Mouse (Mus musculus) ovary, adult 18-20 months (tissue): ENCODE results near the gene Nfkb1.

Source experiments
- DNase-seq: peaks from one replicate; pipeline ENCODE4 v3.0.0; 2022; ENCODE audit warnings: low spot score, mixed read lengths

The Nfkb1 gene

GRCm38 (mm10) chr3:135670869-135671268, 20.5 kb downstream of the Nfkb1 start:
- DNase-seq: no peak

- no peak for DNase-seq
These were observed 24.3 kb downstream of the Nfkb1 start for GRCm38 (mm10) chr3:135667084-135667483.

DNA sequence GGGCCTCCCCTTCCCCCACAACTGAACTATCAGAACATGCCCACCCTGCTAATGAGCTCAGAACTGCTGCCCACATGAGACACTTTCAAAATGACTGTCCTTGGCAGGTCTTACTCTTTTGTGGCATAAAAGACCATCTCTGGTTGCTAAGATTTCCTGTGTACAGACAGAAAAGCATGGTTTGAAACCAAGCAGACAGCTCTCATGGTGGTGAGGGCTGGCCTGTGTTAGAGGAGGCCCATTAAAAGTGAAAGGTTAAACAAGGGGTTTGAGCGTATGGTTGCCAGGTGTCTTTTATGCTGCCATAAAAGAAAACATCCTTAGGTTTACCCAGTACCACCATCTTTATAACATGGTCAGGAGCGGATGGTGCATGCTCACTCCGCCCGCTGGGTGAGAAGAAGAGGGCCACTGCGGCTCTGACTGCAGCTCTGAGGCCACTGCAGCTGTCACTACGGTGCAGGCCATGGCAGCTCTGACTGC, 25.5 kb downstream of the Nfkb1 start:
- no peak for DNase-seq

GRCm38 (mm10) chr3:135662139-135662864, 29.0 kb downstream of the Nfkb1 start:
- DNase-seq: no peak

GRCm38 (mm10) chr3:135661707-135662106, 29.6 kb downstream of the Nfkb1 start:
- DNase-seq: no peak

GRCm38 (mm10) chr3:135658540-135659097, 32.7 kb downstream of the Nfkb1 start:
- no peak for DNase-seq

GRCm38 (mm10) chr3:135656156-135656555, 35.2 kb downstream of the Nfkb1 start:
- DNase-seq: no peak

DNA sequence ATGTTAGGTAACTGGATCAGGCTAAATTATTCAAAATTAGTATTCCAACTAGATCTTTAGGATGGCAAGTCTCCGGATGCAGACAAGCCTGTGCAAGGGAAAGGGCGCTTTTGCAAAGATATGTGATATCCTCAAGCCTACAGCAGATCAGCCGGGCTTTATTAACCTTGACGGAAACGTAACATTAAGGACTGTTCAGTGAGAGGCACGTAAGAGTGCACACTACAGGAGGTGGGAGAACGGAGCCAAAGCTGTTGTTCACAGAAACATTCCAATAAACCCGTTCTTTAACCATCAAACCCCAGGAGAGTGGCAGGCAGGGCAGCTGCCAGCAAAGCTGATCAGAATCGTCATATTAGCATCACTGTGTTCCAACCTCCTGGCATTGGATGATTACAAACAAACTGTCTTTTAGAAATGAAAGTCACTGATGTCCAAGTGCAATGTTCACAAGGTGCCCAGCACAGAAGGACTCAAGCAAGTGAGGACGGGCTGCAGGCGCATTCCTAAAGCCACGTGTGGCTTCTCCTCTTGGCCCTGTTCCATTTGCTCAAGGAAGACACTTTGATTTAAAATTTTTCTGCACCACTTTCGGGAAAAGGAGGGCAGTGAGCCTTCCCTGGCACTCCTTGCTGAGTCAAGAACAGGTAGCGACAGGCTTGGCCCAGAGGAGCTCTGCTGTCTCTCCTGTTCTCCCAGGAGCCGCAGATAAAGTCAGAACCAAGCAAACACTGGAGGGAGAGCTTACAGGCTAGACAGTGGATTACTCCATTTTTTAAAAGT, 40.4 kb downstream of the Nfkb1 start:
- DNase-seq: no peak

- no peak for DNase-seq
These were observed 41.5 kb downstream of the Nfkb1 start for GRCm38 (mm10) chr3:135649809-135650208.

- DNase-seq: no peak
These were observed 42.8 kb downstream of the Nfkb1 start for GRCm38 (mm10) chr3:135648501-135648900.

DNA sequence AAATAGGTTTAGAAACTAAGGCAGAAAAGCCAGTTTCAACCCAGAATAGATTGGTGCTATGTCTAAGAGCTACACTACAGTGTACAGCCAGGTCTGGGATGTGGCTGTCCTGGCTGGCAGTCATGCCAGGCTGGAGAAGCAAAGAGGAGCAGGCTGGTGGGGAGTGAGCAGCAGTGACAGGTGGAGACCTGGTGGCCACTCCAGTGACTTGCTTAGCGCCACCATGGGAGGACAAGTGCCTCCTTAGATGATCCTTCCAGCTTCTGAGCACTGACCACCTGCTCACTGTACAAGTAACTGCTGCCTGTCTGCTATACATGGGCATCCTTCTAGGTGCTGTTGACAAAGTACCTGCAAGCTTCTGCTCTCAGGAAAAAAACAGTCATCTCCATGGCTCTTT, 44.7 kb downstream of the Nfkb1 start:
- no peak for DNase-seq

- DNase-seq: no peak
These were observed 46.4 kb downstream of the Nfkb1 start for GRCm38 (mm10) chr3:135644971-135645370.

DNA sequence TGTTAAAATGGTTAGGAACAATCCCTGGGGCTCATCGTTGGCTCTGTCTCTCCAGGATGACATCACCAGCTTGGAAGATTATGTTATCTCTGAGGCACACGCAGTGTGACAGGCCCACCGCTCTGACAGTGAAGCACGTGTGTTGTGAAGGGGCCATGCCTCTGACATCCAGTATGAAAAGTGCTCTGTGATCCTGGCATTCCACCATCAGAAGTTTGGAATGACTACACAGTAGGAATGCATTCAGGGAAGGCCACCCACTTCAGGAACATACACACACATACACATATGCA, 49.8 kb downstream of the Nfkb1 start:
- DNase-seq: no peak

DNA sequence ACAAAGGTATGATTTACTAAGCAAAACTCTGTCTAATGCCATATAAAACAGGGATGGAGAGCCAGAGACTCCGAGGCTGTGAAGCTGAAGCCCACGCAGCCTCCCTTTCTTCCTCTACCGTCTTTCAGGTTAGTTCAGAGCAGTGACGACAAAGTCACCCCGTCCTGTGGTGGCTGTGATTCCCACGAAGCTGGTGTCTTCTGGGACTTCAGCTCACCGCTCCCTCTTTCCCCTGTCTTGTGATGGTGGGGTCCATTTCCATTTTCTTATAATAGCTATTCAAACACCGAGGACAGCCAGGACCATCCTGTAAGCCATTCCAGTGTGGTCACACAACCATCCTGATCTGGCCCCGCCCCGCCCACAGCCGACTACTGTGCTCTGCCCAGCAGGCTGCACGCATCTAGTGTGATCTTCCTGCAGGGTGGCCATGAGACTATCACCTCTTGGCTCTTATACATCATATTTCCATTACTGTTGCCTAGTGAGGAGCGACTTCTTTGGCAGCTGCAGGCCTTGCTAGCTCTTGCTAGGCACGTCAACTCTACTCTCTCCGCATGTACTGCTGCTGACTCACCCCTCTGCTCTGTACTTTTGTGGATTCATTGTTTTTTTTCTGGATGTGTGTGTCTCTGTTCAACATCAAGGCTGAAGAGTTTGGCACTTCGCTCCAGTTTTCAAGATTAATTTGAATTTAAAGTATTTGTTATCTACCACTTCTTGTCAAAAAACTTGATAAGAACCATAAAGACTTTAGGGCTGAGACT, 50.3 kb downstream of the Nfkb1 start:
- DNase-seq: no peak

GRCm38 (mm10) chr3:135640203-135640602, 51.1 kb downstream of the Nfkb1 start:
- DNase-seq: no peak

GRCm38 (mm10) chr3:135637592-135637991, 53.8 kb downstream of the Nfkb1 start:
- no peak for DNase-seq

- DNase-seq: no peak
These were observed 54.9 kb downstream of the Nfkb1 start for GRCm38 (mm10) chr3:135636454-135636853.

DNA sequence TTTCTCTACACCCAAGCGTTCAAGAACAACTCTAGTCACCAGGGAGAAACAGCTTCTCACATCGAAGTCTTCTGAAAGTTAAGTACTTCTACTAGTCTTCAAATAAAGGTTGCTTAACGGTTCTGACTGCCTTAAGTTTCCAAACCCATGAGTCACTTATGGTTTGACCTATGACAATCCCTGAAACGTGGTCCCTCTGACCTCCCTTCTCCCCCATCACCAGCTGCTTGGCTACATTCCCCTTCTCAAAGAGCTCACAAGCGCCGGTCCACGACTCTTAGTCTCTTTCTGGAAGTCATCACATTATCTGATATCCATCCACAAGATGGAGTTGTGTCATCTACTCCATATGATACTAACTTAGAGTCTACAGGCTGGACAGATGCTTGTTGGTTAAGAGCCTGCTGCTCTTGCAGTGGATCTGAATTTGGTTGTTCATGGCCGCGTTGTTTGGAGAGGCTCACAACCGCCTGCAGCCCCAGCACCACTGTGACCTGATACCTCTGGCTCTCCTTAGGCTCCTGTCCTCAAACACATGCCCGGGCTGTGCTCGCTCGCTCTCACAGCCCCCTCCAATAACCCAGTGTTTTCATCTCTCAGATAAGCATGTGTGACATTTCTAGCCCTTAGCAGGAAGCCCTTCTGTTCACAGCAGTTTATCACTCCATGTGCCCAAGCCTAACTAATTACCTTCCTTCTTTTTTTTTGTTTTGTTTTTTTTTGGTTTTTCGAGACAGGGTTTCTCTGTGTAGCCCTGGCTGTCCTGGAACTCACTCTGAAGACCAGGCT, 55.5 kb downstream of the Nfkb1 start:
- DNase-seq: no peak

- DNase-seq: no peak
These were observed 56.3 kb downstream of the Nfkb1 start for GRCm38 (mm10) chr3:135635030-135635429.

- DNase-seq: no peak
These were observed 57.1 kb downstream of the Nfkb1 start for GRCm38 (mm10) chr3:135634275-135634674.

DNA sequence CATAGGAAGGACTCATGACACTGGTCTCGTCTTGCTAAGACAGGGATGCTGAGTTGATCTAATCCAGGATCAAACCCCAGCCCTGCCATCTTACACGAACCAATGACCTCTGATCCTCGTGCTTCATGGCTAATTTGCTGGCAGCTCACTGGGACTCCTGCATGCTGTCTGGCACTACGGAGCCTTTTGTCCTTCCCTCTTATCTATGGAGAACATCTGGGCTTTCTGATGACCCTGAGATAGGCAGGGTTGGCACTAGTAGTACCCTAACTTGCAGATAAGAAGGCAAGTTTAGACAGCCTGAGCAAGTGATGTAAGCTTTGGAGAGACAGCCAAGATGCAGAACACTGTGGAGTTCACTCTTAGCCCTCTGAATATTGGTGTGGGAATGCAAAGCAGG, 59.5 kb downstream of the Nfkb1 start:
- DNase-seq: no peak

DNA sequence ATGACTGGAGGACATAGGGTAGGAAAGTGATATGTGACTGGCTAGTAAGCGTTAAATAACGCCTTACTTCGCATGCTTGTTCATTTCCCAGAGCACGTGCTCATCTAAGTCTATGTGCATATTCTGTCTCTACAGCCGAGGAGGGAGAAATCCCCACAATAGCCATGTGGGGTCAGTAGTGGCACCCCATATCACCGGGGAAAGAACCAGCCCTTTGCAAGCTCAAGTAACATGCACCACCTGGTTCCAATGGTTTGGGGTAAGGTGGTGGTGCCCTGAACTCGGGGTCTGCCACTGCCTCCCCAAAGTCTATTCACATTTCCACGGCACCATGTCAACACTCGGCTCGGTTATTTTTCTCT, 60.3 kb downstream of the Nfkb1 start:
- DNase-seq: no peak
